Mouse (Mus musculus) liver, embryonic 12.5 days (tissue): ENCODE measurements around the gene Tent4a. TPM values are rescaled to one million over a fixed set of nuclear protein-coding genes. Genes with fewer than 3 reads are reported as not detected.

Source experiments
- ATAC-seq: fragments of 200-750 bp; cut with Nextera tagmentation; 2 replicates; pipeline ENCODE4 v1.8.0; 2017; ENCODE audit warnings: moderate number of reproducible peaks, mild to moderate bottlenecking, moderate library complexity
- H3K27ac ChIP-seq: fragments of 300-500 bp; sonication (generic); 2 replicates; pipeline ENCODE4 v1.5.1; 2016; ENCODE audit warnings: mild to moderate bottlenecking
- H3K27me3 ChIP-seq: fragments of 300-500 bp; sonication (generic); replicated peaks from 2 replicates; pipeline ENCODE4 v1.6.1; 2016; ENCODE audit warnings: mild to moderate bottlenecking, moderate library complexity
- H3K36me3 ChIP-seq: fragments of 300-500 bp; sonication (generic); 2 replicates; pipeline ENCODE4 v1.6.1; 2016; ENCODE audit warnings: mild to moderate bottlenecking, moderate library complexity
- H3K4me1 ChIP-seq: fragments of 300-500 bp; sonication (generic); 2 replicates; pipeline ENCODE4 v1.6.1; 2016
- H3K4me2 ChIP-seq: fragments of 300-500 bp; sonication (generic); 2 replicates; pipeline ENCODE4 v1.6.1; 2016; ENCODE audit warnings: mild to moderate bottlenecking, moderate library complexity
- H3K4me3 ChIP-seq: fragments of 300-500 bp; sonication (generic); 2 replicates; pipeline ENCODE4 v1.5.1; 2016; ENCODE audit warnings: mild to moderate bottlenecking, moderate library complexity
- H3K9ac ChIP-seq: fragments of 300-500 bp; sonication (generic); 2 replicates; pipeline ENCODE4 v1.6.1; 2016; ENCODE audit warnings: mild to moderate bottlenecking, moderate library complexity
- H3K9me3 ChIP-seq: fragments of 300-500 bp; sonication (generic); replicated peaks from 2 replicates; pipeline ENCODE4 v1.6.1; 2016; ENCODE audit warnings: mild to moderate bottlenecking, moderate library complexity
- WGBS: fragments of 180-500 bp; shearing (Covaris S2); methylation state at CpG from one replicate; pipeline ENCODE4 v1.1.7; 2016; ENCODE audit not compliant: insufficient replicate concordance; 5-methylcytosine and 5-hydroxymethylcytosine counted together
- polyA plus RNA-seq: library from polyadenylated mRNA; unstranded; fragments of >200 nt; fragmentation: Nextera tagmentation; extraction: Ambion mirVana; gene quantifications from 2 replicates; pipeline ENCODE4 v1.2.1, GENCODE M21; 2016

Gene Tent4a
- polyA plus RNA-seq, 1 experiment from 2014 or later = 3.0 TPM

- Histone ChIP-seq H3K4me1 (peaks cover 30% of the 10 kb centered on the region), H3K9ac (no peak overlapping the region), H3K27ac (no peak overlapping the region), H3K36me3 (peaks cover 96% of the 10 kb centered on the region), H3K4me2 (no peak overlapping the region), H3K9me3 (no peaks in the 10 kb centered on the region), H3K4me3 (no peak overlapping the region), H3K27me3 (no peaks in the 10 kb centered on the region)
- no peak for ATAC-seq
- 92% methylated on average over 3 of the region's 3 CpGs for WGBS
Measured at GRCm38 (mm10) chr13:69507666-69508065, 26.8 kb downstream of the Tent4a start.

DNA sequence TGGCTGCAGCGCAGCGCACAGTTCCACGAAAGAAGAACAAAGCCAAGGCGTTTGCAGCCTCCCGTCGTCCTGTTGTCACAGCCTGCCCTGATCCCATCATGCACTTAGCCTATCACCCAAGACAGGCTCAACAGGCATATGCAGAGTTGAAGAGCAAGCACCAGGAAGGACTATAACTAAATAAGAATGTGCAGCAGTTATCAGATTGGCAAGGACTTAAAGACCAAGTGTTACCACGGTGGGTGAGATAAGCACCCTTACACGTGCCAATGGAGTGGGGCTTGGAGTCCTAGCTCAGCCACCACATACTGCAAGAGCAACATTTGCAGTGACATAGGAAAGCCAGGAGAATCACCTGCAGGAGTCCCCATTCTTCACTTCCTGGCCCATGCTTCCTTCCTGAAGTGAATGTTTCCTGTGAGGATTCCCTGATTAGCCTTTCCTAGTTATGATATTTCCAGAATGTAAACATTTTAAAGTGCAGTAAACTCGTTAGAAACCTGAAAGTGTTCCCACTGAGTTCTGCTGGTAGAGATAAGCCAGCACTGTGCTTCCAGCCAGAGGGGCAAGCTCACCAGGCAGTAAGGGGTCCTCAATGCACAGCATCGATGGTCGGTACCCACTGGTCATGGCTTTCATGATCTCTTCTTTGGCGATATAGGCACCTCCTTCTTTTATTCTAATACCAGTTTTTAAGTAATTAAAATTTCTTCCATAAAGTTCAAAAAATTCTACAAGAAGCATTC lies 27.9 kb downstream of the Tent4a start:
- Histone ChIP-seq H3K27me3 (no peaks in the 10 kb centered on the region), H3K4me1 (peaks cover 40% of the 10 kb centered on the region), H3K27ac (peak overlapping the region; percentile 54), H3K36me3 (peaks cover 96% of the 10 kb centered on the region), H3K9me3 (no peaks in the 10 kb centered on the region), H3K4me2 (peak overlapping the region; percentile 4; the same call in 1 of the 2 replicates), H3K9ac (no peak overlapping the region), H3K4me3 (no peak overlapping the region)
- peak; percentile 81 for ATAC-seq
- 42% methylated on average over 12 of the region's 12 CpGs for WGBS

DNA sequence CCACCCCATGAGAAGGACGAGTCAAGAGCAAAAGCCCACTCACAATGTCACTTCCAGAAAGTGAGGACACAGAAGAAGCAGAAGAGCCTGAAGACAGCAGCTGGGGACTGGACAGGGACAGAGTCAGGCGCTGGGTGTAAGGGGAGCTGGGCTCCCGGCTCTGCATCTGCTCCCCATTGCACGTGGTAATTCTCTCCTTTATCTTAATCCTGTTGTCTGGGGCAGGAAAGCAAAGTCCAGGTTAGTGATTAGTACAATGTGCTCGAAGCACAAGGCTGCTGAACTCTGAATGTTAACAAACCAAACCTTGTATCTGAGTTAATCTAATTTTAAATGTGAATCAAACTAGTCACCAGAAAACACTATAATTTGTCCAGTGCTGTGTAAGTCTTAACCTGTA lies 31.6 kb downstream of the Tent4a start:
- no peak overlapping the region for H3K4me2 ChIP-seq
- H3K4me1 ChIP-seq = peaks cover 35% of the 10 kb centered on the region
- no peak overlapping the region for H3K27ac ChIP-seq
- ATAC-seq = no peak
- H3K4me3 ChIP-seq = no peak overlapping the region
- 49% methylated on average over 5 of the region's 5 CpGs for WGBS
- H3K36me3 ChIP-seq = peaks cover 100% of the 10 kb centered on the region
- H3K9ac ChIP-seq = no peak overlapping the region
- no peaks in the 10 kb centered on the region for H3K9me3 ChIP-seq
- no peaks in the 10 kb centered on the region for H3K27me3 ChIP-seq

- no peaks in the 10 kb centered on the region for H3K27me3 ChIP-seq
Measured at GRCm38 (mm10) chr13:69502157-69502750, 32.2 kb downstream of the Tent4a start.

GRCm38 (mm10) chr13:69498276-69498675 lies 36.1 kb downstream of the Tent4a start:
- Histone ChIP-seq H3K36me3 (peaks cover 75% of the 10 kb centered on the region), H3K4me1 (peaks cover 15% of the 10 kb centered on the region), H3K4me2 (no peak overlapping the region), H3K9me3 (no peaks in the 10 kb centered on the region), H3K9ac (no peak overlapping the region), H3K4me3 (no peak overlapping the region), H3K27ac (no peak overlapping the region), H3K27me3 (no peaks in the 10 kb centered on the region)
- 77% methylated on average over 5 of the region's 5 CpGs for WGBS
- no peak for ATAC-seq

More at GRCm38 (mm10) chr13:69502157-69502750, 32.2 kb downstream of the Tent4a start:
- peaks cover 100% of the 10 kb centered on the region for H3K36me3 ChIP-seq
- H3K4me1 ChIP-seq = peaks cover 35% of the 10 kb centered on the region
- peak overlapping the region; percentile 24; the same call in 1 of the 2 replicates for H3K4me2 ChIP-seq
- no peaks in the 10 kb centered on the region for H3K9me3 ChIP-seq
- peak; percentile 74 for ATAC-seq
- 68% methylated on average over 14 of the region's 14 CpGs for WGBS
- no peak overlapping the region for H3K27ac ChIP-seq
- H3K9ac ChIP-seq = no peak overlapping the region; the same call in 1 of the 2 replicates
- no peak overlapping the region for H3K4me3 ChIP-seq

DNA sequence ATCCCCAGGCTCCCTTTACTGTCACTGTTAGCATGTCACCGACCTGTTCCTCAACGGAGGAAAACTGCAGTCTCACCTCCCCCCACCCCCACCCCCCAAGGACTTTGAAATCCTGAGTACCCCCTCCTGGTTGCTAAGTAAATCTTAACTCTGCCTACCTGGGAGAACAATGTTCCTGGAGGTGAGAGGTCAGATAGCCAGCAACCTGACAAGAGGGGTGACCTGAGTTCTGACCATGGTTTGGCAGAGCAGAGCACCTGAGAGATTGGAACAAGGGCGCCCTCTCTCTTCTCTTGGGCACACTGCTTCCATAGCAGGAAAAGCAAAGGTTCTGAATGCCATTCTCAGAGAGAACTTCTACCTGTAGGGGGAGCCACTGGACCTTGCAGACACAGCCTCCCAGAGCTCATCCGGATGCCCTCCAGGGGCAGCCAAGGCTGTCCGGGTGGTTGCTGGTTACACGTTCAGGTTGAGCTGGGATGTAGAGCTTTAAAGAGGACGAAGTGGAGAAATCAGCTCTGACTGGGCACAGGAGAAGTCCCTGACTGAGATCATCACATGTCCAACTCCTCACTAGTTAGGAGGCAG lies 41.4 kb downstream of the Tent4a start:
- Histone ChIP-seq H3K27ac (no peak overlapping the region), H3K4me3 (no peak overlapping the region), H3K4me2 (no peak overlapping the region), H3K9ac (no peak overlapping the region), H3K36me3 (peaks cover 22% of the 10 kb centered on the region), H3K9me3 (no peaks in the 10 kb centered on the region), H3K4me1 (peaks cover 5% of the 10 kb centered on the region; the same call in 1 of the 2 replicates), H3K27me3 (peaks cover 26% of the 10 kb centered on the region)
- peak; percentile 36; the same call in 1 of the 2 replicates for ATAC-seq
- WGBS = 16% methylated on average over 7 of the region's 7 CpGs

DNA sequence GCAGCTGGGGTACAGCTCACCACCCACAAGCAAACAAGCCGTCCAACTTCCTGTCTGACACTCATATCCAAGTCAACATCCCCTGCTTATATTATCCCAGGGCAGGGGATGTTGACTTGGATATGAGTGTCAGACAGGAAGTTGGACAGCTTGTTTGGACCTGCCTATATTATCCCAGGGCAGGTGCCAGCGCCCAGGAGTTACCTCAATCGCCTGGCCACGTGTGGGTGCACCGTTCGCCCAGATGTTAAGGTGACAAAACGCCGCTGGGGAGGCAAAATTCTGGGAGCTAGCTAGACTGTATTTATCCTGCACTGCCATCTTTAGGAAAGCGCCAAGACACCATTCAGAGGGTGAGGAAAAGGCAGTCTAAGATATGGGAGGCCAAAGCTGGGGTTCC lies 44.6 kb downstream of the Tent4a start:
- H3K9me3 ChIP-seq = no peaks in the 10 kb centered on the region
- H3K27ac ChIP-seq = no peak overlapping the region
- WGBS = 68% methylated on average over 9 of the region's 9 CpGs
- H3K9ac ChIP-seq = no peak overlapping the region
- ATAC-seq = no peak
- H3K4me3 ChIP-seq = no peak overlapping the region
- H3K4me2 ChIP-seq = no peak overlapping the region
- H3K4me1 ChIP-seq = peaks cover 5% of the 10 kb centered on the region; the same call in 1 of the 2 replicates
- peaks cover 54% of the 10 kb centered on the region for H3K27me3 ChIP-seq
- H3K36me3 ChIP-seq = no peaks in the 10 kb centered on the region

DNA sequence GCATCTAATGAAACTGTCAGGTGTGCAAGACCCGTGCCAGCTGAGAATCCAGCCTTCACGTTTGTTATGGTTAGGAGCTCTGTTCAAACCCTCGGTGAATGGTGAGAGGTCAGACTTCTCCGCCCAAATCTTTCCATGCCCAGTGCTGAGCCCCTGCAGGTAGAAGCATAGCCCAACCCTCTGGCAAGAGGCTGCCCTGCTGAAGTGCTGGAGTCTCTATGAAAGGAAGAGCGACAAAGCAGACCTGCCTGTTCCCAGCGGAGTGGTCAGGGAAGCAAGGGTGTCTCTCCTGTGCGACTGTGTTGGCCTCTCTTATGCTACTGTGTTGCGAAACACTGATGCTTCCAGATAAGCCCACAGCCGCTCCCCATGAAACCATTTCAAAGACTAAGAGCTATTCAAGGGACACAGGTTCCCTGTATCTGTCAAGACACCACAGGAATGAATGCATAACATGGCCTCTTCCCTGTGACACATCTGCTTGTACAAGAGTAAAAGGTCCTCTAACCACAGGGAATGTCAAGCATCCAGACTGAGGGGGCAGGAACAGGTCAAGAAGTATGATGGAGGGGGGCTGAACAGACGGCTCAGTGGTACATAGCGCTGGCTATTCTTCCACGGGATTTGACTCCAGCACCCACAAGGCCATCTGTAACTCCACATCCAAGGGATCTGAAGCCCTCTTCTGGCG lies 45.7 kb downstream of the Tent4a start:
- Histone ChIP-seq H3K4me3 (no peak overlapping the region), H3K27ac (no peak overlapping the region), H3K4me1 (peaks cover 5% of the 10 kb centered on the region; the same call in 1 of the 2 replicates), H3K27me3 (peaks cover 63% of the 10 kb centered on the region), H3K9ac (no peak overlapping the region), H3K36me3 (no peaks in the 10 kb centered on the region), H3K9me3 (no peaks in the 10 kb centered on the region), H3K4me2 (0 out of 2 replicates have a peak overlapping the region, but pooled peaks have one; percentile 44)
- ATAC-seq = no peak
- 28% methylated on average over 13 of the region's 13 CpGs for WGBS

- ATAC-seq = no peak
- H3K9me3 ChIP-seq = no peaks in the 10 kb centered on the region
- H3K36me3 ChIP-seq = no peaks in the 10 kb centered on the region
- H3K27ac ChIP-seq = no peak overlapping the region
- H3K4me1 ChIP-seq = peaks cover 5% of the 10 kb centered on the region; the same call in 1 of the 2 replicates
- WGBS = 6% methylated on average over 26 of the region's 26 CpGs
- H3K4me3 ChIP-seq = no peak overlapping the region; the same call in 1 of the 2 replicates
- H3K4me2 ChIP-seq = peak overlapping the region; percentile 44
- H3K27me3 ChIP-seq = peaks cover 73% of the 10 kb centered on the region
- no peak overlapping the region for H3K9ac ChIP-seq
Measured at GRCm38 (mm10) chr13:69487611-69488275, 46.7 kb downstream of the Tent4a start.

GRCm38 (mm10) chr13:69487108-69487507 lies 47.3 kb downstream of the Tent4a start:
- H3K9ac ChIP-seq = no peak overlapping the region
- H3K4me3 ChIP-seq = no peak overlapping the region
- 65% methylated on average over 7 of the region's 7 CpGs for WGBS
- peaks cover 5% of the 10 kb centered on the region; the same call in 1 of the 2 replicates for H3K4me1 ChIP-seq
- no peaks in the 10 kb centered on the region for H3K36me3 ChIP-seq
- no peak for ATAC-seq
- no peaks in the 10 kb centered on the region for H3K9me3 ChIP-seq
- H3K4me2 ChIP-seq = no peak overlapping the region
- H3K27me3 ChIP-seq = peaks cover 79% of the 10 kb centered on the region
- H3K27ac ChIP-seq = no peak overlapping the region

DNA sequence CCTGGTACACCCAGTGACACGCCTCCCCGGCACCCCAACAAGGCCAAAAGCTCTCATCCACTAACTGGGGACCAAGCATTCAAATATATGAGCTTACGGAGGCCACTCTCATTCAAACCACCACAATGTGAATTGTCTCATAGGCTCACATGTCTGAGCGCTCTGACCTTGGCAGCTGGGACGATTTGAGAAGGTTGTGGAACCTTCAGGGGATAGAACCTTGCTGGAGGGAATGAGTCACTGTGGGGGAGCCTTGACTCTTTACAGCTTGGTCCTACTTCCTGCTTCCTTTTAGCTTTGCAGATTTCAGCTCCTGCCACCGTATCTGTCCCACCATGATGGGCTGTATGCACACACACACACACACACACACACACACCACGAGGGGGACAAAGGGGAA lies 48.6 kb downstream of the Tent4a start:
- Histone ChIP-seq H3K9me3 (no peaks in the 10 kb centered on the region), H3K4me1 (peaks cover 10% of the 10 kb centered on the region; the same call in 1 of the 2 replicates), H3K27me3 (peaks cover 92% of the 10 kb centered on the region), H3K27ac (no peak overlapping the region), H3K36me3 (no peaks in the 10 kb centered on the region), H3K4me3 (no peak overlapping the region), H3K4me2 (no peak overlapping the region), H3K9ac (no peak overlapping the region)
- 34% methylated on average over 7 of the region's 7 CpGs for WGBS
- no peak for ATAC-seq
